Mouse (Mus musculus): ENCODE data around the gene Gstcd.

Gene Gstcd

DNA sequence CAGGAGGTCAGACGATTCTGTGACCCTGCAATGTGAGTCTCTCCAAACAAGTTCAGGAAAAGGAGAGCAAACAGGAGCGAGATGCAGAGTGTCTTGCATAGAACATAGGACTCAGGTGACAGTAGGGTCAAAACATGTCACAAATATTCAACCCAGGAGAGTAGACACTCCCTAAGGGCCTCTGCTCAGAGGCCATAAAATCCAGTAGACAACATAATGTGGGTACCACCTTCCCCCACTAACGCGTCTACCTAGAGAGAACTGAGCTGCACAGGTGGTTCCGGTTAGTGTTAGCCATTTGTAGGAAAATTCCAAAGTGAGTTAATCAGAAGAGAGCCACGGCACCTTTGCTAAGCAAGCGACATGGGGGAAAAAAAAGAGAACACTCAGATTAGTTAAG lies 147.6 kb downstream of the Gstcd start:
- no peak for DNase-seq (ENCODE audit: inconsistent age in 2 of 2, low spot score in 1 of 2)

DNA sequence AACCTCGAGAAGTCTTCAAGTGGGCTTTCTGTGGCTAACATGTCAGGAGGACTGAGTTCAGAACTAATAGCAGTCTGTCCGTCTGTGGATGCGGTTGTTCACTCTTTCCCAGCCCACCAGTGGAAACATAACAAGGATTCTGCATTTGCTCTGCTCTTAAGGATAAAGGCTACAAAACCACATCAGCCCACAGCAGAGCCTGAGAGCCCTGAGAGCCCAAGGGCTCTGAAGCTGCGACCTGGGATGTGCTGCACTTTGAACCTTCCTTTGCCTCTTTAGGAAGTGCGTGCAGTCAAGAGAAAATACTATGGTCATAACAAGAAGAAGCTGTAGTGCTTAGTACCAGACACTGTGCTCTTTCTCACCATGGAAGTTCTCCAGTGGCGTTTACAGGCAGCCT lies 149.1 kb downstream of the Gstcd start:
- DNase-seq (ENCODE audit: inconsistent age in 2 of 2, low spot score in 1 of 2) = no peak

- no peak for DNase-seq (ENCODE audit: inconsistent age in 2 of 2, low spot score in 1 of 2)
Observed at GRCm38 (mm10) chr3:132940181-132940990, 151.4 kb downstream of the Gstcd start.

DNA sequence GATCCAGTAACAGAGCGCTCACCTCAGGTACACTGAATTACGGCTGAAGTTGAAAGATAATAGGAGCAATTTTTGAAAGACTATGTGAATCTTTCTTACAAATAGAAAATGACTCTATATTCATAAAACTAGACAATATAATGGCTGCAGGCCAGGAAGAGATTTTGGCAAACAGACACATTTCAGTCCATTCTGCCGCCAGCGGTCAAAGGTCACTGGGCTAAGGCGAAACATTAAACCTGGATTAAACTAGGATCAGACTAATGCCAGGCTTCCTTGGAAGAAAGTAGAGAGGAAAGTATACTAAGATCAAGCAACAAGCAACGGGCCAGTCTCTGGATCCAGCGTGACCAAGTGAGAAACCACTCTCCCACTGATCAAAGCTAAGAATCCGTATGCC lies 152.8 kb downstream of the Gstcd start:
- no peak for DNase-seq (ENCODE audit: inconsistent age in 2 of 2, low spot score in 1 of 2)

GRCm38 (mm10) chr3:132934649-132935048 lies 157.2 kb downstream of the Gstcd start:
- DNase-seq (ENCODE audit: inconsistent age in 2 of 2, low spot score in 1 of 2) = no peak
